Mouse (Mus musculus) CH12.LX (cell line): ENCODE measurements around the gene Taar1.

Experiments used
- BHLHE40 ChIP-seq: IDR thresholded peaks from 2 replicates; pipeline ENCODE4 v1.6.1; 2011; ENCODE audit warnings: mild to moderate bottlenecking, low read depth, low read length, improper control_type of control experiment
- CTCF ChIP-seq, 2 experiments: IDR thresholded peaks in 1 of 2; conservative IDR thresholded peaks in 1 of 2; 2 replicates each; pipeline ENCODE4 v1.5.1; 2011 to 2012; ENCODE audit warnings: low read depth in 2 of 2, low read length in 2 of 2, improper control_type of control experiment in 1 of 2, inconsistent platforms in 1 of 2, mild to moderate bottlenecking in 1 of 2, moderate library complexity in 1 of 2
- E2F4 ChIP-seq: IDR thresholded peaks from 2 replicates; pipeline ENCODE4 v1.6.1; 2011; ENCODE audit warnings: low read depth, low read length, improper control_type of control experiment; ENCODE audit not compliant: insufficient replicate concordance
- HCFC1 ChIP-seq: IDR thresholded peaks from 2 replicates; pipeline ENCODE4 v1.6.1; 2012; ENCODE audit warnings: low read depth, mild to moderate bottlenecking, inconsistent platforms, low read length, improper control_type of control experiment
- JUND ChIP-seq: conservative IDR thresholded peaks from 2 replicates; pipeline ENCODE4 v1.6.1; 2011; ENCODE audit warnings: low read depth, low read length, improper control_type of control experiment
- POLR2A ChIP-seq: IDR thresholded peaks from 2 replicates; pipeline ENCODE4 v1.6.1; 2011; ENCODE audit warnings: low read depth, mild to moderate bottlenecking, improper control_type of control experiment, low read length

DNA sequence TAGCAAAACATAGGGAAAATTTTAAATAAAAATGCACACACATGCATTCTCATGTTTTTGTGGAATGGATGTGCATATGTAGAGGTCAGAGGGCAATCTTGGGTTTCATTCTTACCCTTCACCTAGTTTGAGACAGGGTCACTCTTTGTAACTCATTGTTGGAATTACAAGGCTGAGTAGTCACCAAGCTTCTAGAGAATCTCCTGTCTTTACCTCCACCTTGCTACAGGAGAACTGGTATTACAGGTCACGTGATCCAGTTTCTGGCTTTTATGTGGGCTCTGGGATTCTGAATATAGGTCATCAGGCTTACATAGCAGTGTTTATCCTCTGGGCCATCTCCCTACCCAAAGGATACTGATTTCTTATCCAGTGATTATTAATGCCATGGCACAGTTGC, 14.5 kb upstream of the Taar1 start:
- TF ChIP-seq CTCF (conservative IDR thresholded peaks at IDR 0.05 in 1 of 2, IDR thresholded peaks at IDR 0.05 in 1 of 2; ENCODE audit: low read depth in 2 of 2, low read length in 2 of 2) (no peak), HCFC1 (no peak), JUND (no peak), BHLHE40 (no peak), POLR2A (no peak), E2F4 (no peak)
